Mouse (Mus musculus) large intestine, adult 2 months (tissue): ENCODE measurements at regions not wholly inside any gene's neighbourhood (a gene's known extent, or its start where the extent isn't known, plus 50 kb on each side); places are given as distances from the start of the nearest gene placed in this dataset.
A peak's percentile ranks its signal among the peaks of the same experiment; 100 is the strongest.

Experiments used
- DNase-seq: peaks from one replicate; pipeline ENCODE4 v3.0.0-alpha.2; 2012; ENCODE audit warnings: low read depth, low spot score
- WGBS: fragments of 180-500 bp; shearing (Covaris S2); methylation state at CpG from one replicate; pipeline ENCODE4 v1.1.7; 2018; 5-methylcytosine and 5-hydroxymethylcytosine counted together

DNA sequence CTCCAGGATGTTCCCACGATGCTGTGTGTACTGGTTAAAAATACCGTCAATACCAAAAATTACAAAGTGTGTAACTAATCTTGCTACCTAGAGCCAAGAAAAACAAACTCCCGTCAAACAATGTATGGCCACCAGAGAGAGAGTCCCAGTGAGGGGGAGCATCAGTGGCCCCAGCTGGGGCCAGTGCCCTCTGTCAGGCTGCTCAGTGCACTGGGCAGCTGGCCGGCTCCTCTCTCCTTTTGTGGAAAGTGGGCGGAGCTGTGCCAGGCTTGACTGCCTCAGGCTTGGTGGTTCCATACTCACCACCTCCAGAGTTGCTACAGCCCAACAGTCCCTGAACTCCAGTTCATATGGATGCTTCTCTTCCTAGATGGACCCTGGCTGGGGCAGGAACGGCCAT lies 53.8 kb upstream of the Sept5 start:
- DNase-seq = no peak
- WGBS = 48% methylated on average over 6 of the region's 6 CpGs

DNA sequence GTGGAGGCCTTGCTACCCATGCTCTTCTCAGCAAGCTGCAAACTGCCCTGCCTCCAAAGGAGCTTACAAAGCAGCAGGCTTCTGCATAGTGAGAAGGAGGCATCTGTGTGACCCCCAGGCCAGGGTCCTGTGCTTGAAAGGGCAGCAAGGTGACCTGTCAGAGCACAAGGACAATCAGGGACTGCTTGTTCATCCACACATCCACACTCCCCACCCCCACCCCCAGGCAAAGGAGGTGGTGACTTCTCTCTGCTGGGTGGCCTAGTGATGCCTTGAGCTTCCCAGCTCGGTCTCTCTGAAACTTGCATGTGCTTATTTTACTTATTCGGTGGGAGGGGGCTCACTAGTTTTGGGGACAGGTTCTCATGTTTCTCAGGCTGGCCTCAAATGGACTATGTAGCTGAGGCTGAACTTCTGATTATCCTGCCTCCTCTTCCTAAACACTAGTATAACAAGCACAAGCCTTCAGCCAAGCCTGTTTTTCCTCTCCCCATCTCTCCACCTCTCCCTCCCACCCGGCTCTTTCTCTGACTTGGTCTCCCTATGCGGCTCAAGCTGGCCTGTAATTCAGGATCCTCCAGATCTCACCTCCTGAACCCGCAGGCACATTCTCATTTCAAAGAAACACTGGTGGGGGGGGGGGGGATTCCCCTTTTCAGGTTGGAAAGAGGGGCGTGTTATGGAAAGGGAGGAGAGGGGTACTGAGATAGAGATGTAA lies 56.4 kb upstream of the Sept5 start:
- WGBS = 50% methylated on average over 6 of the region's 6 CpGs

DNA sequence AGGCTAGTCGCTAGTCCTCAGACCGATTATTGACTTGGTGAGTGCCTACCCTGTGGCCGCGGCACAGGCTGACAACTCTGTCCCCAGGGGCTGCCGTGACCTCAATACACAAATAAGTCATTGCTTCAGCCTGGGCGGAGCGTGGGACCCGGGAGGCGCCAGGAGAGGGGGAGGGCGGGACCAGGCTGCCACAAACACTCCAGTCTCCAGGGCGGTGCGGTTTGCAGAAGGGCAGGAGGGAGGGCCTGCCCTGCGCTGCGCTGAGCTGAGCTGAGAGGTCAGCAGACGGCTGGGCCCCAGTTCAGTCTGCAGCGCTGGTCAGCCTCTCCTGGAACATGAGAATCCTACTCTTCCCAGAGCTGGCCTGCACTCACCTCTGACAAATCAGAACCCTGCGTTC lies 57.2 kb upstream of the Sept5 start:
- WGBS = 1% methylated on average over 17 of the region's 17 CpGs
- DNase-seq = peak; percentile 40

More for the DNA sequence above, 56.4 kb upstream of the Sept5 start:
- no peak for DNase-seq

DNA sequence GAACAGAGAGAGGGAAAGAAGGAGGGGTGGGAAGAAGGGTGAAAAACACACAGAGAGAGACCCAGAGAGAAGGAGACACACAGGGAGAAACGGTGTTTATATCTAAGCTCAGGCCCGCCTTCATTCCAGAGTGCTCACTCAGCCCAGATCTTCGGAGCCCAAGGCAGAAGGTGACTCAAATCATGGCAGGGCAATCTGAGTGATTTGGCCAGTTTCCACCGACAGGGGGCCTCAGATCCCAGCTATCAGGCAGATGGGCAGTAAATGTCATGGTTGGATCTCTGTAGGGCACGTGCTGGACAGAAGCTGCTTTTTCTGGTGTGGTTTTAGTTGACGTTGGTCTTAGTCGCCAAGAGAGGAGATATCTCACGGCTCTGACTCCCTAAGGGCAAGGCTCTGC lies 57.6 kb upstream of the Sept5 start:
- WGBS = 7% methylated on average over 8 of the region's 8 CpGs

DNA sequence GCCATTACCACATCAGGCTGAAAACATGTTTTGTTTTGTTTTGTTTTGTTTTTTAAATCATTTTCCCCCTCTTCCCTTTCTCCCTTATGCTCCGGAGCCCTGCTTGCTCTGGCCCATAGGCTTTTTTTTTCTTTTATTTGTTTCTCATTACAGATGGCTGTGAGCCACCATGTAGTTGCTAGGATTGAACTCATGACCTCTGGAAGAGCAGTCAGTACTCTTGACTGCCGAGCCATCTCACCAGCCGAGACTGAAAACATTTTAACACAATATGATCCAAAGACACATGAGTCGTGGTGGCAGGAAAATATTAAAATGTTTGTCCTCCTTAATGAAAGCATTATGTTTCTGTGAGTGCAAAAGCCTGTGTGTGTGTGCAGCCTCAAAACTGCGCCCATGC lies 65.8 kb upstream of the Sept5 start:
- DNase-seq = no peak
- WGBS = 61% methylated on average over 5 of the region's 5 CpGs

More for the DNA sequence above, 57.6 kb upstream of the Sept5 start:
- peak; percentile 61 for DNase-seq

DNA sequence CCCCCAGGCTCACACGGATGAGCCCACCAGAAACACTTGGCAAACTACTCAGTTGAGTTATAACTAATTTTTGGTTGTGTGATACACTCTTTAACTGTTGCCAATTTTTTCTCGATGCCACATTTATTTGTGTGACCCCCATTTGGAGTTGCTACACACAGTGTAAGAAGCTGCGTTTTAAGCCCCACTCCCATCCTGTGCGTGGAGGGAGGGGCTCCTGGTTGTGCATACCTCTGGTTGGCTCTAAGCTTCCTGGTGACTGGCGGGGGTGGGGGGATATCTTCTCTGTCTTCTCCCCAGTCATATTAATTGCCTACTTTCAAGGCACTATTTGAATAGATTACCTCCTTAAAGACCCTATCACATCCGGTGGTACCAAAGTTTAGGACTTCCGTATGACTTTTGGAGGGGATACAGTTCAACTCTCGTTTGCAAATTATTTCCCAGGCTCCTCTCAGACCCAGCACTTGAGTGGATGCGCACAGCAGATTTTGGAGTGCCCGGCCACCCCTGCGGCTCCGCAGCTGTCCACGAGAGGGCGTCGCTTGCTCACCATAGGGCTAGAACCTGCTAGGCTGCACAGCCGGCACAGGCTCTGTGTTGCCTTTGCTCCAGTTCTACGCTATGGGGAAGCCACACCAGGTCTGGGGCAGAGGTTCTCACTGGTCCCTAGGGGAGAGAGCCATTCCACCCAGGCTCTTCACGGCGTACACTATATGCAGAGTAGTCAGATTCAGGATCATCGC lies 66.5 kb upstream of the Sept5 start:
- peak; percentile 22 for DNase-seq
- WGBS = 13% methylated on average over 20 of the region's 20 CpGs

DNA sequence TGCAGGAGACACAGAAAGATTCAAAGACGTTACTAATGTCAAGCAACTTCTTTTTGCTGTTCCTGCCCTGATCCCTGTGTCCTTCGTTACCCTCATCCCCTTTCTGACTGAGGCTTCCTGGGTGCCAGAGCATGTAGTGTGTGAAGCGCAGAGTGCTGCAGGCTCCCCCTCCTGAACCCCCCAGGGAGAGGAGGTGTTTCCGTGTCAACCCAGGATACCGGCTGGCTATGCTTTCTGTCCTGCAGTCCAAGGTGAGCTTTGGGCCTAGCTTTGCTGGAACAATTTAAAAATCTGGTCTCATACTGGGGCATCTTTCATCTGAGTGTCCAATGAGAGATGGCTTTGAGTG lies 67.0 kb upstream of the Sept5 start:
- 72% methylated on average over 5 of the region's 5 CpGs for WGBS

DNA sequence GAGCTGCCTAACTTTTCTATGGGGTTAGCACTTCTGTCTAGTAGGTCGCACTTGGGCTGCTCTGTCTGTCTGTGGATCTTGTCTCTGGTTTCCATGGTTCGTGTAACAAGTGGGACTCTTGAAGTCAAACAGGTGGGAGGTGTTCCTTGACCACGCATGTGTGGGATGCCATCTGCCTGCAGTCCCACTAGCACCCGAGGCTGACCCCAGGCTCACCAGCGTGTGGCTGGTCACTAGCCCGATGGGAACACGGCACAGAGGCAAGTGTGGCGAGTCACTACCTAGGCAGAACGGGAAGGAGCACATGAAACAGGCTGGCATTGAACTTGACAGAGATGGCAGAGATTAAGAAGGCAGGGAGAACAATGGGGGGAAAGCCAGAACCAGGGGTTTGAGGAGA lies 72.5 kb upstream of the Cldn5 start:
- WGBS = 68% methylated on average over 9 of the region's 9 CpGs
- no peak for DNase-seq

More for the DNA sequence above, 67.0 kb upstream of the Sept5 start:
- no peak for DNase-seq

DNA sequence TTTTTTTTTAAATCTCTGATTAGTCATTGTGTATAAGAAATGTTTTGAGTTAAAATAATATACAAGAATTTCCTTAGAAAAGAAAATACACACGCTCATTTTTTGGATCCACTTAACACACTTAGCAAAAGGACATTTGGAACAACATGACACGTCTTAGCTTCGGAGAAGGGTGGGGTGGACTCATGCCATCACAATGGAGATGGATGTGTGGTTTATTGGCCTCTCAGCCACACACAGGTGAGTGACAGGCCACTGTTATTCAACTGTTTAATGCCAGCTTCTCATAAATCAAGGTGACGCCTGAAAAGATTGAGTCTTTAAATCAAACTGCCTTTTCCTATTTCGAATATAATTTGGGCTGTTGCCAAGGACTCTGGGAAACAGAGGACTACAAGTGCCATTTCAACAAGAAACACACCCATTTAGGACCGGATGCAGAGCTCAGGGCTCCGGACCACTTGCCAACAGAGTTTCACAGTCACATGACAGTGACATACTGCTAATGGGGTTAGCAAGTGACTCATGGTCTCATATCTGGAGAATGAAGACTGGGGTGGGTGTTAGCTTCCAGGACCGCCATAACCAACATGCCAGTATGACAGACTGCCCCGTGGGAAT lies 71.5 kb upstream of the Cldn5 start:
- 14% methylated on average over 9 of the region's 9 CpGs for WGBS
- DNase-seq = peak; percentile 61

DNA sequence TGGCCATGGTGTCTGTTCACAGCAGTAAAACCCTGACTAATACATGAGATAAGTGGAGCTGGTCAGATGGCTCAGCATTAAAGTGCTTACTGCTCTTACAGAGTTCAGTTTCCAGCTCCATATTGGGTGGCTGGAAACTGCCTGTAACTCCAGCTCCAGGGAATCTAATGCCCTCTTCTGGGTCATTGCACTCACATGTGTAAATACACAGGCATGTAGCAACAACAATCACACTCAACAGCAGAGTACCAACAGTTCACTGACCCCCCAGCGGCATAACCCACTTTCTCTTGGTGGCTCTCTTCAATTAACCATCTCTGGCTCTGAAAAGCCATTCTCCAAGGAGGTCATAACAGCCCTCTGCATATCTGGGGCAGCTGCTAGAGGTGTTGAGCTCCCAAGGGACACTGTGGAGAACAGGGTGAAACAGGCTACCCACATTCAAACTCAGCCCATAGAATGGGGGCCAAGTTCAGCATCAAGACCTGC lies 65.0 kb upstream of the Cldn5 start:
- DNase-seq = no peak
- 69% methylated on average over 1 of the region's 1 CpGs for WGBS

DNA sequence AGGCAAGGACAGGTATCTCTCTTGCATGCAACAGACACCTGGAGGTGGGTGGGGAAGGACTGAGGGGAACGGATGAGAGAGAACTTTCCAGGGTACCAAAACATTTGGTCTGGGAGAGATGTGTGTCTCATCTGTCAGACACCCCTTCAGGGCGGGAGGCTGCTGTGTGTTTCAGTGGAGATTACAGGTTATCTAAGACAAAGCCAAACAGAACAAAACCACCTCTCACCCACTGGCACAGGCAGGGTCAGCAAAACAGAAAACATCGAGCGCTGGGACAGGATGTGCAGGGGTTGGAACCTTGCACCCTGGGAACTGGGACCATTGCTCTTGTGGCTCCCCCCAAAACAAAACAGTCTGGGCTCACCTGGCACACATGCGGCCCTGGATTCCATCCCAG lies 63.6 kb upstream of the Cldn5 start:
- no peak for DNase-seq
- WGBS = 67% methylated on average over 5 of the region's 5 CpGs

DNA sequence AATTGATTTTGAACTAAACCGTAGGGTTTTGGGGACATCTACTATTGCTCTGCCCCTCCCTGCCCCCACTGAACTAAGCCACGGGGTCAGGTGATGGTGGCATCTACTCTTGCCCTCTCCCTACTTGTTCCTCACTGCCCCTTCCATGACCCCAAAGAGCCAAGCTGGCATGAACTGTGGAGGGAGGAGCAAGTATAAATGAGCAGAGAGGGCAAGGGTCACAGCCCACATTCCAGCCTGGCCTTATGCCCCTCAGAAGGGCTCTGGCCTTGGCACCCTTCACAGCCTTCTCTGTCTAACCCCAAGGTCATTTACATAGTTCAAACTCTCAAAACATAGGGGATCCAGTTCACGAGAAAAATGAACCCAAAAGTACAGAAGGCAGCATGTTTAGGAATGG lies 61.3 kb upstream of the Cldn5 start:
- WGBS = 71% methylated on average over 3 of the region's 3 CpGs
- DNase-seq = no peak

DNA sequence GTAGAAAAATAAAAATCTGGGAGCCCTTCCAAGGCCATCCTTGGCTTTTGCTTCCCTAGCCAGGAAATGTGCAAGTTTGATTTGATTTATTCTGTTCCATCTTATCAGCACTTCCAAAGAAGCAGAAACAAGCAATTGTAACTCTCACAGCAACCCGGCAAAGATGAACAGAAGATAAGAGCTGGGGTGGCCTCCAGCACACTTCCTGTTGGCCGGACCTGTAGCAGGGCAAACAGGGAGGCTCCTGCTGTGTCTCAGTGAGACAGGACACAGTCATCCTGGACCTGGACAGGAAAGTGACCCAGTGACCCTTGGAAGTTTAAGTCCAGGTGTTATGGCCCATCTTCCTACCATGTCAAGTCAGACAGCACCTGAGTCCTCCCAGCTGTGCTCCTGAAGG lies 58.6 kb upstream of the Cldn5 start:
- DNase-seq = no peak
- WGBS = 12% methylated on average over 2 of the region's 2 CpGs

DNA sequence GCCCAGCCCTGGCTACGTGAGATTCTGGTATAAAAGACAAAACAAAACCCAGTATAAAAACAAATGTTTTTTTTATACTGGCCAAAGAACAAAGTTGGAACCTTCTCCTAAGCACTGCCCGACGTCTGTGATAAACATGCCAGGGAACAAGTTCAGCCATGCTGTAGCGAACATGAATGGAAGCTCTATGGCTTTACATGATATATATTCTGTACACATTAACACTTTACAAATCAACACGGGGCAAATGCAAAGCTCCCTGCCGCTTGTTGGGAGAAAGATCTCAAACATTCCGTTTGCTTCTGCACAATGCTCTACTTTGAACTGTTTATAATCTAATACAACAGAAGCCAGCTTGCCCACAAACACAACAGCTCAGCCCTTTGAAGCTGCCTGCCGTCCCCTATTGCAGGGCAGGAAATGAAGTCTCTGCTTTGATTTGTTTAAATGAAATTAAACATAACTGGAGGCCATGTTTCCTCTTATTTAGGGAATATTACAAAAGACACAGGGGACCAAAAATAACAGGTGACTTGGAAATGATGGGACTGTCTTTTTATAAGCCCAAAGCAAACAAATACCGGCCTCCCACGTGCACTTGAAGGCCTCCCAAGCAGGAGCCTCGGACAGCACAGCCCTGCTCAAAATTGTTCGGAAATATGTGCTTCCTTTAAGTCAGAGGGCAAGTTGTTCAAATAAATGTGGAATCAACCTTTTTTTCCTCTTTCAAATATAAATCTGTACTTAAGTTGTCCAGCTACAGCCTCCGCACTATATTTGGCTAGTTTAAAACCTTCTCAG lies 56.0 kb upstream of the Cldn5 start:
- WGBS = 43% methylated on average over 13 of the region's 13 CpGs
- no peak for DNase-seq

DNA sequence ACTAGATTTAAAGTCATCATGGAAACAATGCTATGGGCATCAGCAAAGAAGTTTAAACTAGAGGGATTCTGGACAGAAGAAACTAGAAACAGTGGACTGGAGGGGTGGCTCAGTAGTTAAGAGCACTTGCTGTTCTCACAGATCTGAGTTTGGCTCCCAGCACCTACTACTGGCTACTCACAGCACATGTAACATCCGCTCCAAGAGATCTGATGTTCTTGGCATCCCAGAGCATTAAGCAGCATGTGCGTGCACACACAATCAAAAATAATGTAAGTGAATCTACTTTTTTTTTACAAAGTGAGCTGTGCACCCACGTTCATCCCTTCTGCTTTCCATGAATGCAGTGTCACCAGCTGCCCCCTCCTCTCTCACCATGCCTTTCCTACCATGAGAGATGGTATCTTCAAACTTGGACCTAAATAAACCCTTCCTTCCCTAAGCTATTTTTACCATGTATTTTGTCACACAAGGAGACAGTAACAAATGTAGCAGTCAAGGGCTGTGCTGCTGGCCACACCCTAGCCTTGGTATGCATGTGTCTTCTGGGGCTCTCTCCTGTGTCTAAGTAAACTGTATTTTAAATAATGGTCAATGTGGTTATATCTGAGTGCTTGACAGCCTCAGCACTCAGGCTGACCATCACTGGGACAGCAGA lies 53.3 kb upstream of the Cldn5 start:
- no peak for DNase-seq
- 78% methylated on average over 3 of the region's 3 CpGs for WGBS

DNA sequence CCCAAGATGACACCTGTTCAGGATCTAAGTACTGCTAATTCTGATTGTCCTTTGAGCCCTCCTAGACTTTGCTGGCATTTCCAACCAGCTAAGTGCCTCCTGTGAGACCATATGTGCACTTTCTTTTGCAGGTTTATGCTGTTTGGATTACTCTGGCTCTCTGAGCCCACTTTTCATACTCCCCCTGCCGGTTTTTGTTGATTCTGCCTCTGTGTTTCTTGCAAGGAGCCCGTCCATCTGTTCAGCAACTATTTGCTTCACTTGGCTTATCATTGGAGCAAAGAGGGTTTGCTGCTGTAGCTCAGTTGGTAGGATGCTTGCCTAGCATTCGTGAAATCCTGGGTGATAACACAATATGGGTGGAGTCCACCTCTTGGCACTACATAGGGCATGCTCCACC lies 52.8 kb upstream of the Cldn5 start:
- WGBS = 34% methylated on average over 3 of the region's 3 CpGs
- no peak for DNase-seq

DNA sequence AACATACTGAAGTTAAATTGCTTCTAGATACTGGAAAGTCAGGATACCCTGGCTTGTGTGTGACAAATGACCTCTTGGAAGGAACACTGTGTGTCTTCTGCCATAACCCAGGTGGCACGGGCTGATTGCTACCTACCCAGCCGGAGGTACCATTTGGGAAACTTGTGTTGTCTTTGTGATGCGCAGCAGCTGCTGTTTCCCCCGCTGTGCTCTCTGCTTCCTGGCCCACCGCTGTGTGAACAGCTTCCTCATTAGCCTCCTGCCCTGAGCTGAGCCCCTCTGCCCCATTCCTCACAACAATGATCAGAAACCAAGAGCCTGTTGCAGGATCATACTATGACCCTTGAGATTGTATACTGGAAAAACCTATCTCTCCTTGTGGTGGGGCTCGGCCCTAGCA lies 51.9 kb upstream of the Cldn5 start:
- 58% methylated on average over 6 of the region's 6 CpGs for WGBS
- no peak for DNase-seq
